Mouse (Mus musculus) retina, embryonic 14.5 days (tissue): ENCODE data around the gene Rsad2.
"Not testable (repeated sequence)": the region's sequence is repeated elsewhere in the genome, so short reads cannot be mapped to it uniquely, and the experiment has no call there.

Experiments used
- DNase-seq: peaks from one replicate; pipeline ENCODE4 v3.0.0-alpha.2; 2015; ENCODE audit warnings: low spot score

The Rsad2 gene

DNA sequence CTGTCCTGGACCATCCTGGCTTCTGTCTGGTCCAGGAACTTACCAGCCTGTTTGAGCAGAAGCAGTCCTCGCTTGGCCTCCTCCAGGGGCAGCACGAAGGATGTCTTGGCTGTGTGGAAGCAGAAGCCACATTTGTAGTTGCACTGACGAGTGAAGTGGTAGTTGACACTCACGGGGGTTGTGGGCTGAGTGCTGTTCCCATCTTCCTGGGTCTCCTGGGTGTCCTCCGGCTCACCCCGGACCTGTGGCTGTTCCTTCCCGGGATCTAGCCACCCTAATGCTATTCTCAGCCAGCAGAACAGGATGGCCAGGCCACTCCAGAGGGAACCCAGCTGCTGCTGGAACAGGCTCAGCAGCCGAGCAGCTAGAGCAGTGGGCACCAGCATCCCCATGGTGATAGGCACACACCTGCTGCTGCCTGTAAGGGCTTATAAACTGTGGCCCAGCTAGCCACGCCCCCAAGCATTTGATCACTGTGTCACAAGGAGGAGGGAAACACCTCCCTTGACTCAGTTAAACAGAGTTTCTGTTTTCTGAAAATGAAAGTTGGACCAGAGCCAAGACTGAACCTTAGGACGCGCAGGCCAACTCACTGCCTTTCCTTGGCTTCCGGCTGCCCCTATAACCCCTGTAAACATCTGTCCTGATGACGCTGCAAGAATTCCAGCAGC, at the start of gene Rsad2:
TSS of gene Rsad2 (minus strand) at position 425 of the 671 bp plus-strand sequence.
- DNase-seq, result peak; percentile 15

DNA sequence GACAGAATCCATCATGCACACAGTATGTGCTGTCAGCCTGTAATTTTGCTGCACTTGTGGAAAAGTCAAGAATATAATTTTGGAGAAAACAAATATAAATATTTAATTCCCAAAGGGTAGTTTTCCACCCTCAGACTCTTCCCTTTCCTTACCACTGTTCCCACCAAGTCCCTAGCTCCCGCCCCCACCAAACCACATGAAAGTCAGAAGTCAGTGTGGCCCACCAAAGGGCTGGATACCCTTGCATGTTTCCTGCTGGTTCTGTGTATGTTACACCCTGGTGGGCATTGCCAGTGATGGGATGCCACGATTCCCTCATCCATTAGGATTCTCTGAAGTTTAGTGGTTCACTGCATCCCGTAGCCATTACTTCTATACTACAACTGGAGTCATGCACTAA, 44.8 kb upstream of the Rsad2 start:
- DNase-seq, result no peak

DNA sequence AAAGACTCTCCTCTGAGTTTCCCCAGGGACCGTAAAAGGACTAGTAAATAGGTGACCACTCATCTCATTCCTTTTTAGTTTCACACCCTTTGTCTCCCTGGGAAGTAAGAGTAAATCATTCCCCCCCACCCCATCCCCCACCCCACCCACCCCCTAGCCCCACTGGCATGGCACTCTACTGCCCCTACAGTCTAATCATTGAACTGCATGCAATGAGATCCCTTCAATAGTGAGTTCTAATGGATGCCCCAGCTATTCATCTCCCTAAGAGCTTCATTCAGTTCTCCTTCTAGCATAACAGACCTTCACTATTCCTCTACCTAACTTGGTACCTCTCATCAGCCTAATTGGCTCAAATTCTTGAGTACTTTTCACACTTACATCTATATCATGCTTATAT, 33.7 kb upstream of the Rsad2 start:
- DNase-seq, result peak; percentile 52

DNA sequence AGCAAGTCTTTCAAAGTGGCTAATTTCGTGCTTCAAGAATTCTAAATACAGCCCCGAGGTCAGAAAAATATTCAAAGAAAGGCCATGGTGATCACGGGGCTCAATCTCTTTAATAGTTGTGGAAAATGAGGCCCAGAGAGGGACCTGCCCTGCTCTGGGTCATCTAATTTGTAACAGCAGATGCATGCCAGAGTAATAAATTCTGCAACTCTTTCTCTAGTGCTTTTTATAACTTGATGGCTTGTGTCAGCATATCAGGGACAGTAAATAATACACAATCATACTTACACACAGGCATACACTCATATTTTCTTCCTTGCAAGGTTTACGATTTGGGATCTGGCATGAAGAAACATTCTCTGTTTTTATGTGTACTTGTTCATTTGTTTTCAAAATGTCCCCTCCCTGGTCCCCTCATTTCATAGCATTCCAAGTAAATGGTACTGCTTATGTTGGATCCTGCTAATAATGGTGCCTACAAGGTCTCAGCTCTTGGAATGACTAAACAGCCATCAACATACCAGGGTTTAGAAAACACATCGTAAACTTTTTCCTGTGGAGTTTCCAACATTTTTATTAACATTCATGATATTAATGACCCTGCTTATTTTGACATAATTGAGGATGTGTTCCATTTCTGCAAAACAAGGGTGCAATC, 32.5 kb upstream of the Rsad2 start:
- no peak for DNase-seq

DNA sequence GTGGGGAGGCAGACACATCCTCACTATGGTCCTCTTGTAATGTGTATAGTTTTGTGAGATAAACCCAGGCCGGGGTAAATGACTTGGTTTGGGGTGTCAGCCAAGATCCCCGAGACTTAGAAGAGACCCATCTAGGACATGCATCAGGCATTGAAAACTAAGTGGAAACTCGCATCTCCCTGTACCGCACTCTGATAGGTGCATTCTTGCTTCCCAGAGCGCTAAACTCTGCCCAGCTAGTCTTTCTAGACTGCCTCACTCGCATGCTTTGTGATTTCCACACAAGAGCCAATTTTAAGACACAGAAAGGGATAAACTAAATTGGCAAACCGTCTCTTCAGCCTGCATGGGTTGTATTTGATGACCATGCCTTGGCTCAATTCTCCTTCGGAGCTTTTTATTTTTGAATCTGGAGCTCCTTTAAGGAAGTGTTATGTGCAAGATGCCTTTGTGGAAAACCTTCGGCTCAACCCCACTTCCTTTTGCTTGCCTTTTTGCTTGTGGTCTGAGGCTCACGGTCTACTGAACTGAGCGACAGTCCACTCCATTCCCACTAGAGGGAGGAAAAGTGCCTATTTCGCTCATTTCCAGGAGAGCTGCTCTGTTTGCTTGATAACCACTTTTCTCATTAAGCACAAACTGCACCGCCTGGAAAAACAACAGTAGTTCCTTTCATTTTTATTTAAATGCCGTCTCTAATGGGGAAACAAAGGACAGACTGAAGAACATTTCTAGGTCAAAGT, 31.8 kb upstream of the Rsad2 start:
- DNase-seq, result peak; percentile 87

DNA sequence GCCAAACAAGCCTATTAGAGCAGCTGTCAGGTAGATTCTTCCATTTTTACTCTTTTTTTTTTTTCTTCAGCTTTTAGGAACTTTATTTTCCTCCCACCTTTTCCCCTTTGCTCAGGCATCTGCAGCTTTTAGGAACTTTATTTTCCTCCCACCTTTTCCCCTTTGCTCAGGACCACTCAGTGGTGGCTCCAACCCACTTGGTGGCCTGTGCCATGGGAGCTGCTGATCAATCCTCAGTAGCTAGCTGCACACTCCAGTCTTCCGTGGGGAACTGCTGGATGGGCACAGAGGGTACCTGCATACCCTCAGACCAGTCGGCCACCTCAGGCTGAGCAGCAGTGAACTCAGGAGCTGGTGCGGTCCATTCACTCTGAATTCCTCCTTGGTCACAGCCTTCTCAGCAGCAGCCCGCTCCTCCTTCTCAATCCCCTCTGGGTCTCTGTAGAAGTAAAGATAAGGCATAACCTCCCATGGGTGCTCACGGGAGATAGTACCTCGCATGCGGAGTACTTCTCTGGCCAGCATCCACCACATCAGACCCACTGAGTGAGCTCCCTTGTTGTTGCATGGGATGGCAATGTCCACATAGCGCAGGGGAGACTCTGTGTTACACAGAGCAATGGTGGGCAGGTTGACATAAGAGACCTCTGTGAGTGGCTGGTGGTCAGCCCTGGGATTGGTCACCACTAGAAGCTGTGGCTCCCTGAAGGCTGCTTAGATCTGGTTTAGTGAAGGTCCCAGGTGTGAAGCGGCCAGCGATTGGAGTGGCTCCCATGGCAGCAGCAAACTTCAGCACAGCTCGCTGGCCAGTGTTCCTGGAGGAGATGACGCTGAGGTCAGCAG, 29.7 kb upstream of the Rsad2 start:
- DNase-seq, result not testable (repeated sequence)

DNA sequence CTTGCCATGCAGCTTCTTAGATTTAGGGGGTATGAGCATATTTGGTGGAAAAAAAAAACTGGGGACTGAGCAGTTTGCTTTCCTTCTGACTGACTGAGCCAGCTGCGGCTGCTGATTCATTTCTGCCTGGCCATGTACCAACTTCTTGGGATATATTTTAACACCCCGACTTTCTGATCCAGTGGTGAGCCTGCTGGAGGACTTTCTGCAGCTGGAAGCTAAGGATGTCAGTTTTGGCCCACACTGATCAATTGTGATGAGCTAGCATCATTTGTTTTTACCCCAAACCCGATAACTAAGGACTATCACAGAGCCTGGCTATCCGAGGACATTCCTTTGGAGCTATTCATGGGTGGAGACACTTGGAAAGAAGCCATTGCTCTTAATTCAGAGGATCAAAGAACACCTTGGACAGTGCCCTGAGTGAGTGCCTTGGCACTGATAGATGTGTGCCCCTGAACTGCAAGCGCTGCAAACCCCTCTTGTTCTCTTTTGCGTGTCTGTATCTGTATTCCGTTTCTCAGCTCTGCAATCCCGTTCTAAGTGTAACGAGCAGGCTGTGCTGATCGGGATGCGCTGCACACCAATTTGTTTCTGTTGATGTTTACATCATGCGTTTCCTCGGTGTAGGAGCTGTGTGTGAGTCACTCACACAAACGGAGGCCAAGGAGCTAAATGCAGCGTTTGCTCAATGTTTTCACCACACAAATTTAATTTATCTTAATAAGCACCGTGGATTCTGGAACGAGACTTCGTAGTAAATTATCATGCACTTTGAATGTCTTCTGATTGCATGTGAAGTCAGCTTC, 22.1 kb upstream of the Rsad2 start:
- DNase-seq, result no peak

DNA sequence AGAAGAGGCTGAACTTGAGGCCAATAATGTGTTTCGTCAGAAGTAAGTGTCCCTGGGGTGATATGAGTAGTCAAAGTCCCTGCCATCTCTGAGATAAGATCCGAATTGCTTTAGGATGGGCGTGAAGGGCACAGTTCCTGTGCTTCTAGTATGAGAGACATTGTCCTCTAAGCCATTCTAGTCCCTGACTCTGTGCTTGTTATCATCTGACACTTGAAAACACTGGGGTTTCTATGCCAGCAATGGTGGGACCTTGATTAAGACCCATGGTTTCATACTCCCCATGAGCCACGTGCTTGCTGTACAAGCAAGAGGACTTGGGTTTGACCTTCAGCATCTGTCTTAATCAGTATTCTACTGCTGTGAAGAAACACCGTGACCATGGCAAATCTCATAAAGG, 20.9 kb upstream of the Rsad2 start:
- DNase-seq, result no peak

DNA sequence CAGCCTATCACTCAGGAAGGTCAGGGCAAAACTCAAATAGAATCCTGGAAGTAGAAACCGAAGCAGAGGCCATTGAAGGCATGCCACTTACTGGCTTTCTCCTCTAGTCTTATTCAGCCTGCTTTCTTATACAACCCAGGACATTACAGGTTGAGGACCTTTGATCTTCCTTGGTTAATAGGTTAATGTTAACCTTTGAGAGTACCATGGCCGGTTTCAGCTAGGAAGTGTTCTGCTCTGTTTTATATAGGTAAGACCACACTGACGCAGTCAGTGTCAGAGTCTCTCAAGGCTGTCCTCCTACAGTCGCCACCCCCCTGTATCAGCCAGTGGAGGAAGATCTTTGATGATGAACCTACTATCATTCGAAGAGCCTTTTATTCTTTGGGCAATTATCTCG, 17.5 kb upstream of the Rsad2 start:
- no peak for DNase-seq

DNA sequence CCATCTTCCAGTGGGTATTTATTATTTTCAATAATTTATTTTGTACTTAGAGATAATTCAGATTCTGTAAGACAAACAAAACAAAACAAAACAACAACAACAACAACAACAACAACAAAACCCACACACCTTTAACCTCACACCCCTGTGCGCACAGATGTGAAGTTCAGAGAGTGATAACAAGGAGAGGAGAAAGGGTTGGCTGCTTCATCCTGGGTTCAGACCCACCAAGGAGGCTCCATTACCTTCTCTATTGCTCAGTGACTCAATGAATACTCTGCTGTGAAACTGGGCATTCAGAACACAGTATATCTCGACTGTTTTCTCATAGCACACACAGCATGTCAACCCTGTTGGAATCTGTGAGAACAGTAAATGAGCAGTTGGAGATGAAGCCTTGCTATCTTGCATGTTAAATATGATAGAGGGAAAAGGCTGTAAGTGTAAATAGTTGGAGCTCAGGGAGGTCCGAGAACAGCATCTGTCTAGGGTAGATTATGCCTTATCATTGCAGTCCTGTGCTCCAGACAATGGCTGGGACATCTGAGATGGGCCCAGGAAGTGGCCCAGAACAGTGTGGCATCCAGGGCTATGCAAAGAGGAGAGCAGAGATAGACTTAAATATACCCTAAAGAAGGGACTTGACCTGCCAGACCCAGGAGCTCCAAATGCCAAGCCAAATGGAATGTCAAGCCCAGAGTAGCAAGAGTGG, 16.7 kb upstream of the Rsad2 start:
- DNase-seq, result no peak

DNA sequence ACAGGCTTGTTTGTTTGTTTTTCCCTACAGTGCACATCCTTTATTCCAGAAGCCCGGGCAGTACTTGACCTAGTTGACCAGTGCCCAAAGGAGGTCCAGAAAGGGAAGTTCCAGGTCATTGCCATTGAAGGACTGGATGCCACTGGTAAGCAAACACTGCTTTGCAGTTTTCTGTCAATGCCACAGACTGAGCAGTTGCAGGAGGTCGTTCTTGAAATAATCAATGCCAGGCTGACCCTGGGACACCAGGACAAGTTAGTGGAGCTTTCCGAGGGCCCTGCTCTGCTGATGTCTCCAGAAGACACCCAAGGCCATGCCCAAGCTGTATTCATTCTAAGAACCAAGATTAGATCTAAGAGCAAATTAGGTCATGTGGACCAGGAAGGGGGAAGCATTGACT, 15.1 kb upstream of the Rsad2 start:
- DNase-seq, result no peak

DNA sequence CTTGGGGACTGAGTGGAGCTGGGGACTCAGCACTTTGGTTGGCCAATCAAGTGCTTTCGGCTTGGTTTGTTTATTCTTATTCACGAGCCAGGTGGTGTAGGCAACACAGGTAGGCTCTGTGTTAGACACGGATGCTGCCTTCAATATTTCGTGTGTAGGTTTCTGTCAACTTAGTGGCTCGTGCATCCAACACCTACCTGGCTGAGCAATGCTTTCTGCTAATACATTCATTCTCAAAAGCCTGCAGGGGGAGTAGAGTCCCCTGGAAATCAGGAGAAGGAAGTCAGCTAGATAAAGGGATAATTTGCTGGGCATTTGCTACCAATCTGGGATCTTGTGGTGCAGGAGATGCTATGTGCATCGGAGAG, 13.8 kb upstream of the Rsad2 start:
- no peak for DNase-seq

DNA sequence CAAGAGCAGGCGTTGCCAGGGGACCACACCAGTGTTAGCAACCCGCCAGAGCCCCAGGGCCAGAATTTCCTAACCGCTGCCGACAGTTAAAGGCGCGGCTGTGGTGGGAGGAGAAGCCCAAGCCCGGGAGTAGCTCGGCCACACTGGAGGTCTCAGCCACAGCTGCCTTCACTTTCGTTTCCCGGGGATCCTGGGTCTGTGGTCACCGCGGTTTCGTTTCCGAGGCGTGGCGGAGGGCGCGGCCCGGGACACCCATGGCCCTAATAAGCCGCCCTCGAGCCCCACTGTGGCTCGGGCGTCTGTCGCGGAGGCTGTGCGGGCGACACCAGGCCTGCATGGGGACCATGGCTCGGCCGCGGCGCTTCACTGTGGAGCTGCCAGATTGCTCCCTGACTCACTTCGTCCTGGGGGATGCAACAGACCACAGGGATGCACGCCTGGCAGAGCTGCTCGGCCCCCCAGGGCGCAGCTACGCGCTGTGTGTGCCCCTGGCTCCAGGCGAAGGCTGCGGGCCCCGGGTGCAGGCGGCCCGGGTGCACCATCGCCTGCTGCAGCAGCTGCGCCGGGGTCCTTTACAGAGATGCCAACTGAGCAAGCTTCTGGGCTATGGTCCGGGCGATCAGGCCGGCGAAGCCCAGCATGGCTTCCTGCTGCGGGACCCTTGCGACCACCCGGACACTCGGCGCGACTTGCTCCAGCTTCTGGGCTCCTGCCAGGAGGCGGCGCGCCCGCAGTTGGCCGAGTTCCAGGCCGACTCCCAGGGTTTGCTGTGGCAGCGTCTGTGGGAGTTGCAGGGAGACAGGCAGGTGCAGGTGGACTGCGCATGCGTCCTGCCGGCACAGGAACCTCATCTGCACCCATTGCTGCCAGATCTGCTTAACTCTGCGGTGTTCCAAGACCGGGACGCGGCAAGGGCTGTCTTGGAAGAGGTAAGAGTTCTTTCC, 13.1 kb upstream of the Rsad2 start, which contains the start of gene Cmpk2:
TSS of gene Cmpk2 (plus strand) at position 107 of the 944 bp plus-strand sequence.
- DNase-seq, result peak; percentile 84

DNA sequence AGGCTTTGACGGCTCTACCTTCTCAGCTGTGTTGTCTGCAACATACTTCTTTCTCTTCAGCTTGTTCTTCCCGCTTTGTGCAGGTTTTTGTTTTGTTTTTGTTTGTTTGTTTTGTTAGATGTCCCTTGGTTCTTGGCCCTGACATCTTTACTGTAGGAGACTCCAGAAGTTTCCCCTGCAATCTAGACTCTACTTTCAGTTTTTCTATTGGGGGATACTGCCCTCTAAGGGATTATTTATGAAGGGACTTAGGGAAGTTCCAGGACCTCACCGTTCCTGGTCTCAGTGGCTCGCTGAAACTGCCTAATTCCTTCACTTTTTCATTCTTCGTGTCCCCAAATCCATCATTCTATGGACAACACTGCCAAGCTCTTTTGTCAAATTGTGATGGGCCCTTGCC, 9.3 kb upstream of the Rsad2 start:
- no peak for DNase-seq

DNA sequence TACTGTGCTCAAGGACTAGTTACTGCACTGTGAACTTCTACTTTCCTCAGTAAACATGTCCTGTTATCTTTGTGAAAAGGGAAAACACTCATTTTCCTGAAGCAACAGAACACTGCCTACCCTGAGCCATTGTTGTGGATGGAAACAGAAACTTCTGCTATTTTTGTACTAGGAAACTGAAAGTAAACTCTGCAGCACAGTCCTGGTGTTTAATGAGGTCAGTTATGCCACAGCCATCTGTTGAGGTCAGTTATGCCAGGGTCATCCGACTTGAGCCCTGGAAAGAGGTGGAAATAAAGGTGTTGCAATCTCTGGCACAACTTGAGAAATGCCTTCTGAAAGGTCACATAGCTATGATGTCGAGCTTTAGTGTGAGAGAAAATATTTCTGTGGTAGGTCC, 3.8 kb upstream of the Rsad2 start:
- no peak for DNase-seq

DNA sequence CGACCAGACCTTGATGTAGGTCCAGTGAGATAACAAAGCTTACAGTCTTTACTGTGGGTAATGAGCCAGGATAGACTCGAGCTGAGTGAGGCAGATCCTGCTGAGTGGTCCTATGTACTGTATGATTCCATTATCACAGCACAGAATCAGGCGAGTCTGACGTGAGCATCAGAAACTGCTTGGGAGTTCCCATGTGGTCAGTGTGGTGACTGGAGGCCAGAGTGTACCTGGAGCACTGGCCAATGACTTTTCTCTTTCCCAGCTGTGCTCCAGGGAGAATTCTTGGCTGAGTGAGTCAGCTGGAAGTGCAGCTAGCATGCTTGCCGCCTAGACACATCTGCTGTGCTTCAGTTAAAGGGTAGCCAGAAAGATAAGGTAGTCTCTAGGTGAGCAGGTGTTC, 1.6 kb downstream of the Rsad2 start:
- DNase-seq, result no peak

DNA sequence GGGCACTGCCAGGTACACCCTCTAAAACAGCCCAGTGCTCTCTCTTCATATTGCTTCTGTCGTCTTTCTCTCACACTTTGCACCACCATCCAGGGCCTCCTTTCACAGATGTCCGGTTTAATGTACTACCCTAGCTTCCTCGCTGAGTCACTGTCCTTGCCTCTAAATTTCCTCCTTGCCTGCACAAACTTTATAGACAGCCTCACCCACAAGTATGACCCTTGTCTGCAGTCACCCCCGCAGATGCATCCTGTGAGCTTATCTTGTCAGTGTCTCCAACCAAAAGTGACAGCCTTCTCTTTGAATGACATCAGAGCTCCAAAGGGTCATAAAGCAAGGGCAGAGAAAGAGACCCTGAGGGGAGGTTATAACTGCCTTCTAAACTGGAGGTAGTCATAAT, 3.3 kb downstream of the Rsad2 start:
- no peak for DNase-seq

DNA sequence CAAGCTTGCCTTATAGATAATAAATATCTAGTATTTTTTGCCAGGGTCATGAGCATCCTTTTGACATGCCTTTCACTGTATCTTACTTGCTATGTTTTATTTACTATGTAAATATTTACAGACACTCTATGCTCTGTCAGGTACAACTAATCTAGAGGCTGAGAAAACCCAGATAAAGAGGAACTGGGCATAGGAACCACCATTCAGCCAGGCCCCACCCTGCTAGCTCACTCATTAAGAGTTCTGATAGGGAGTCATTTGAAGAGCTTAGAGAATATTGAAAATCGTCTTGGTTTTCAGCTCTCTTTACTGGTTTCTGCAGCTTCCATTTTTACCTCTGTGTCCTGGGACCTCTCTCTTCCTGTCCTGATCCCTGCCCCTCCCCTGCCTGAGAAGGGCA, 5.1 kb downstream of the Rsad2 start:
- DNase-seq, result no peak

DNA sequence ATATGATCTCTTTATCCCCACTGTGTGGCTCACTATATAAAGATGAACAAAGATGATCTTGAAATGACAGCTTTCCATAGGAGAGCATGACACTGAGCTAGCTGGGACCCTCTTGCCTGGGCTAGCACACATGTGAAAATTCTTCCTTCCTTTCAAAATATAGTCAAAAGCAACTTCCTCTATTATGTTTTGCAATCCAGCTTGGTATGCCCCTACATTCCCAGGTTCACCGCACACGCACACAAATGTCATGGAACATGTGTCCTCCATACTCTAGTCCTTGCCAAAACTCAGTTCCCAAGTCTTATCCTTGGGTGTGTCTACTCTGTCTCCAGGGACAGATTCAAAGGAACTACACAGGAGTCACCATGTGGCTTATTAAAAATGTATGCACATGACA, 6.8 kb downstream of the Rsad2 start:
- no peak for DNase-seq
